Mouse (Mus musculus): ENCODE results near the gene Capn2. TPM values are rescaled to one million over a fixed set of nuclear protein-coding genes. Genes with fewer than 3 reads are reported as not detected.

Gene Capn2
- polyA plus RNA-seq, 1 experiment from 2014 or later, result 50.6 TPM

DNA sequence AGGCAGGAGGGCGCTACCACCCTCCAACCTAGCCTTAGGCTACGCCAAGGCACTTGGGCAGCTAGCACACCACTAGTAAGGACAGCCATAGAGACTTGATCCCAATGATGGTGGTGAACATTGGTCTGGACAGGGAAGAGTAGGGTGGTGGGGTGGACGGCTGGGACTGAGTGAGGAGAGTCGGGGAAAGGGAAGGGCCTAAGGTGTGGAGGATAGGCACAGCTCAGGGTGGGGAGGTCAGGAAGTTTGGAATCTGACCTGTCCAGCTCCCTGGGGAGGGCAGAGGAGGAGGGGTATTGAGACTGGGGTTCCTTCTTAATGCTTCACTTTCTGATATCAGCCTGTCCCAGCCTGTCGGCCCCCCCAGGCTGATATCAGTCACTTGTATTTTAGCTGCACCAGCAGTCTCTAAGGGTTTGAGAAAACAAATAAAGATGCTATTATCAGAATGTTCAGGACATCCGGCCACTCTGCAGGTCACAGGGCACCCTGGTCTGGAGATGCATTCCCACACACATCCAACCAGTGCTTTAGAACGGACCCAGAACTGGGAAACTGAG is 14.8 kb downstream of the Capn2 start:
- no peak for DNase-seq (ENCODE audit: low spot score)

DNA sequence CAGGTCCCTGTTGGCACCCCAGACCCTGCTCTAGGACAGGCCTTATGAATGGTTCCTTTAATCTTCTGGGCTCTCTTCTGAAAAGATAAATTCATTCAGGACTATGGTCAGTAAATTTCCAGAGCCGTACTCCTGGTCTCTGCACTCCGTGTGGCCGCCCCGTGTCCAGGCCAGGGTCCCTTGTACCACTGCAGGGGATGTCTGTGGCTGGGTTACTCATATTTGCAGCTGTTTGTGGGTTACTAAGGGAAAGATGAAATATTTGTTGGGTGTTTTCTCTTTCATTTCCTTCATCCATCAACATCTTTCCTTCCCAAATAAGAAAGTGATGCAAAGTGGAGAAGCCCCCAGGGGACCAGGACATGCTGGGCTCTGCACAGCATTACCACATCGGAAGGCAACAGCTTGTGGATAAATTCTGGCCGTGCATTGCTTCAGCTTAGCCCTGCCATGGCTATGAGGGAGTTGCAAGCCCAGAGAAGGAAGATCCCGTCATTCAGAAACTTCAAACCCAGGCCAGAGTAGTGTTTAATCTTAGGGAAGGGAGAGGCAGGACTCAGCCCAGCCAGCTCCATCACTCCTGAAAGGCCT is 15.5 kb downstream of the Capn2 start:
- no peak for DNase-seq (ENCODE audit: low spot score)

DNA sequence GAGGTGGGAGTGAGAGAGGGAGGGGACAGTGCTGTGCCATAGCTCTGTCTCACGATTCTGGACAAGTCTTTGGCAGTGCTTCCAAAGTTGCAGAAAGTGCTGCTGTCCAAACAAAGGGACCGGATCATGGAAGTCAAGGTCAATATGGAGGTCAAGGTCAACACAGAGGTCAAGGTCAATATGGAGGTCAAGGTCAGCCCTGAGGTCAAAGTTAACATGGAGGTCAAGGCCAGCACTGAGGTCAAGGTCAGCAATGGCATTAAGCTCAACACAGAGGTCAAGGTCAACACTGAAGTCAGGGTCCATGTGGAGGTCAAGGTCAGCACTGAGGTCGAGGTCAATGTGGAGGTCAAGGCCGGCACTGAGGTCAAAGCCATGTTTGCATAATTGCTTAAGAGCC is 16.6 kb downstream of the Capn2 start:
- no peak for DNase-seq (ENCODE audit: low spot score)

DNA sequence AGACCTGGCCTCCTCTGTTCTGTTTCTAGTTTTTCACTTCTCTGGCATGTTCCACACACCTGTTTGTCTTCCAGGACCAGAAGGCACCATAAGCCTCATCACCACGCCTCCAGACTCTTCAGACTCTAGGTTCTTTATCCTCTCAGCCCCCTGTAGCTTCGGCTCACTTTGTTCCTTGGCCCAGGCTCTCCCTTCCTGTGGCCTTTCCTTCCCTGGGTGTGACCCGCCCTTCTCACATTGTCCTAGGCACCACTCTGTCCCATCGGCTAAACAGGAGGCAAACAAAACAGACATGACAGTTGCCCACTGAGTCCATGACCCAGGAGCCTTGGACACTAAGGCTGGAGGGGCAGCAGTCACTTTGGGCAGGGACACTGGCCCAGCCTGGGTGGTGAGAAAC is 17.2 kb downstream of the Capn2 start:
- no peak for DNase-seq (ENCODE audit: low spot score)

DNA sequence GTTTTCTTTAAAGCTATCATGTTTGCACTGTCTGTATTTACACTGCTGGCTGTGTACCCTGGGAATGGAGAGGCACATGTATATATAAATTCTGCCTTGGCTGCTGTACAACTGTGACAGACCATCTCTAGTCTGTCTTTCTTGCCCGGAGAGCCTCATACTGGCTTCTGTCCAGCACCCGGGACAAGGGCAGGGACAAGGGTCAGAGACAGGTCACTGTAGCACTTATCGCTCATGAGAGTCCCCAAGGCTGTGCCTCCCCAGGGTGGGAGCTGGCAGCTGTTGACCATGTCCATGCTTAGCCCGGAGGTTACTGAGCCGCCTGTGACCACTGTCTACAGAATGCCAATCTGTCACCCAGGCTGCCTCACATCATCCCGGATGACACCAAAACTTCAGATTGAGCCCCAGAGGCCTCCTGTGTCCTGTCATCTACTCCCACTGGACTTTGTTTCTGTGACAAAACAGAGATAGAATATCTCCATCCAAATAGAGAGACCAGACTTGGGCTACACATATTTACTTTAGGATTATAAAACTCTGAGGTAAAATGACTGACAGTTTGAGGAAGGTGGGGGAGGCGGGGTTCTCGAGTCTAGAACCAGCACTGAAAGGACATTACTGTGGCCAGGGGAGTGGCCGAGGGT is 17.8 kb downstream of the Capn2 start:
- DNase-seq (ENCODE audit: low spot score), result no peak

DNA sequence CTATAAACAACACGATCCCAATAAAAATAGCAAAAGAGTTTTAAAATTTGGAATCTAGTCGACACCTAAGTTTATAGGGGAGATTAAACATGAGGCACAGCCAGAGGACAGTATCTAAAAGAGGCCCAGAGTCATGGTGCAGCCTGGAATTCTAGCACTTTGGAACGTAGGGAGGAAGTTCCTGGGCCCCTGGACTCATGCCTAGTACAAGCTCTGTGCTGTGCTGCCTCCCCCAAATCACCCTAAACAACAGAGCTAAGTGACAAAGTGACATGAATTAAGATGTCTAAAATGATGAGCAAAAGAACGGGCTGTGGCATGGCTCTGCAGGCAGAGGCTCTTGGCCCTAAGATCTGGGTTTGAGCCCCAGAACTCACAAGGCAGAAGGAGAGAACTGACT is 19.7 kb downstream of the Capn2 start:
- DNase-seq (ENCODE audit: low spot score), result no peak

DNA sequence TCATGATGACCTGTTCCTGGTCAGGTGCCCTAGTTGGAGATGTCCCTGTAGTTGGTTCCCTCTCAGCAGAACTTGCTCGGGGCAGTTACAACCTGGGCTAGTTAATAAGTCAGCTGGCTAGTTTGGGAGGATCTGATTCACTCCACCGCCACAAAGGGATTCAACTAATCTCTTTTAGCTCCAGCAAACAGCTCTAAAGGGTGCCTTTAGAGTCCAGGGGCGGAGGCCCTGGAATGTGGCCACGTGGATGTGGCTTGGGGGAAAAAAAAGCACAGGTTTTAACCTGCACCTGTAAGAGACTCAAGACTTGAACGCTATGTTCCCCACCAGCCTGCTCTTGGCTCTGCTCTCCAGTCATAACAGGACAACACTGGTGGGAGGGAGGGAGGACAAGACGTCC is 20.7 kb downstream of the Capn2 start:
- no peak for DNase-seq (ENCODE audit: low spot score)

DNA sequence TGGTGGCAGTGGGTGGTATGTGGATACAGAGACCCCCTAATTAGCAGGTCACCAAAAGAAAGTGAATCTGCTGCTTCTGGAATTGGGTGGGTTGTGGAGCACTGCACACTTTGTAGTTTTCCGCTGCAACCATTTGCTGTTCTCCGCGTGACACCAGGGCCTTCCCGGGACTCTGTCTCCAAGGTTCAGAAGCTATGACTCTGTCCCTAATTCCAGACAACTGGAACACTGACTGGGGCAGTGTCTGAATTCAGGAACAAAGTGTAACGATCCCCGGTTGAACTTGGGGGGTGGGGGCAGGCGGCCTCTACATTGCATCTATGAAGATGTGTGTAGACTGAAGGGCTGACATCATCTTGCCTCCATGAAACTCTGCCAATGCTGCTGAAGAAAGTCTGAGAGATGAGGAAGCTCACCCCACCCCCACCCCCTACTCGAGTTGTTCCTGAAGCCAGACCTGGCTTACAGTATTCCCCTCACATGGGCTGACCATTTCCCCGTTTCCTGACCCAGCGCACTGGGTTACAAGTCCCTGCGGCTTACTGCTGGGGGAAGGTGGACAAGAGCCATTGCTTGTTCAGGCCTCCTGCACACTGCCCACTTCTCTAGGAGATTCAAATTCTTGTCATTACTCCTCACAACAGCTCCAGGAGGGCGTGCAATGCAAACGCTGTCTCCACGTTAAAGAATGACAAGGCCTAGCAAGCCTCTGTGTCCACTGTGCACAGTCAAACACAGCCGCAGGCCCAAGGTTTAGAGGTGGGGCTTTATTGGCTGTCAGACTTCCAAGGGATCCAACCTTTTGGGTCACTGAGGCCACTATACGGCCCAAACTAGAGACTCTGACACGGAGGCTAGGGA is 22.9 kb downstream of the Capn2 start:
- no peak for DNase-seq (ENCODE audit: low spot score)

DNA sequence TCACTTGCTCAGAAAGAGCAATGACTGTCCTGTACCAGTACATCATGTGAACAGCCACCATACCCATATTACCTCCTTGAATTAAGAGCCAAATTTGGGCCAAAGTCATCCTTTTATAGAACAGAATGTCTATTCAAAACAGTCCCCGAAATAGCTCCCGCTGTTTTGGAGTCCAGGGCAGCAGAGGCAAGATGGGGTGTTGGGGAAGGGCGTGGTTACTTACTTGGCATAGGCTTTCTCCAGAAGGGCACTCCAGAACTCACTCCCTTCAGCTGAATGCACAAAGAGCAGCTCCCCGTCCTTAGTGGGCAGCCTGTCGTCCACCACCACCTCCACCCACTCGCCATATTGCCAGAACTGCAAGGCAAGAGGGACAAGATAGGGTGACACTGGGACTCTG is 25.6 kb downstream of the Capn2 start:
- no peak for DNase-seq (ENCODE audit: low spot score)

DNA sequence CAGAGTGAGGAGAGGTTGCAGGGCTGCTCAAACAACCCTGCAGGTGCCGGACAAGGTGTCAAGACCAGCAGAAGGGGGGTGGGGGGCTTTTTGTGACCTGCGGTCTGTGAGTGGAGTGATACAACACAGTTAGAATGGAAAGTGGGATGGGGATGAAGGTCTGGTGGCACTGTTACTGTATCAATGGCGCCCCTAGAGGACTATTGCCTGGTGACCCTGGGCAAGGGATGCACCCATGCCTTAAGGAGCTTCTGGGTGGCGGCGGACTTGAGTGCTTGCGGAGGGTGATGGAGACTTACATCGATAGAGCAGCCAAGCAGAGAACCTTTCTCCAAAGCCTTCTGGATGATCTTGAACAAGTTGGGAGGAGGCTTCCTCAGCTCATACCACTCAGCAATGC is 26.8 kb downstream of the Capn2 start:
- DNase-seq (ENCODE audit: low spot score), result peak; percentile 12

DNA sequence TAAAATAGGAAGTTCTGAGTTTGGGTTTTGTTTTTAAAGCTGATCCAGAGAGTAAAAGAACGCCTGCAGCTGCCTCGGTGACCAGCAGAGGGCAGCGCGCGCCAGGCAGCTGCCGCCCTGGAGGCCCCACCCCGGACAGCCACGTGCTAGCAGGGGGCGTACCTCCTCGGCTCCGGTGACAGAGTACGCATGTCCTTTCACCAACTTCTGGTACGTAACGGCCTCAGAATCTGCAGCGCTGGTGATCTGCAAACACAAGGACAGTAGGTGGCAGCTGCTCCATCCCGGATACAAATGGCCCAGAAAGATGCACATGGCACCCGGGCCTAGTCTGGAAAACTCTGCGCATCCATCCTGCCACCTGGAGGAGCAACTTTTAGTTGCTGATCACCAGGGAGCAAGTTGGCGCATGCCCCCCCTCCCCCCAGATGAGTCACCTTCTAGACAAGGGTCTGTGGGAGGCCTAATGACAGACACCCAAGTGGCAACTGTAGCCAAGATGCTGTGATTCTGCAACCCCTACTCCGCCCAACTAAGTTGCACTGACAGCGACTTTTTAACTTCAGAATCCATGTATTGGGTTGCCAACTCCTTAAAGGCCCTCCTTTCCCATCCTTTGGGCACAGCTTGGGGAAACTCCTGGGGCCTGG is 27.5 kb downstream of the Capn2 start:
- peak; percentile 93 for DNase-seq (ENCODE audit: low spot score)

DNA sequence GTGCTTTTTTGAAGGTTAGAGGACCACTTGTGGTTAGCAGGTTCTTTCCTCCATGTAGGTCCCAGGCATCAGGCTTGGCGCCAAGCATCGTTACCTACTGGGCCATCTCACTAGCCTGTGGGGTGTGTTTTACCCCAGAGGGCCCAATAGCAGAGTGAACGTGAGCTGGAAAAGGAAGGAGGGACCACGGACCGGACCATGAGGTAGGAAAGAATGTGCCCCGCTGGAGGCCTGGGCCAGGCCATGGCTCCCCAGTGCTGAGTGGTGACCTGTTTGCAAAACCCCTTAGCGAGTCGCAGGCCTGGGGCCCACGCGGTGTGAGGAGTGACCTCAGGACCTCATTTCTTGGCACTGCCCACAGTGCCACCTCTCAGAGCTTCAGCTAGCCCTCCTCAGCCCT is 28.9 kb downstream of the Capn2 start:
- DNase-seq (ENCODE audit: low spot score), result no peak

DNA sequence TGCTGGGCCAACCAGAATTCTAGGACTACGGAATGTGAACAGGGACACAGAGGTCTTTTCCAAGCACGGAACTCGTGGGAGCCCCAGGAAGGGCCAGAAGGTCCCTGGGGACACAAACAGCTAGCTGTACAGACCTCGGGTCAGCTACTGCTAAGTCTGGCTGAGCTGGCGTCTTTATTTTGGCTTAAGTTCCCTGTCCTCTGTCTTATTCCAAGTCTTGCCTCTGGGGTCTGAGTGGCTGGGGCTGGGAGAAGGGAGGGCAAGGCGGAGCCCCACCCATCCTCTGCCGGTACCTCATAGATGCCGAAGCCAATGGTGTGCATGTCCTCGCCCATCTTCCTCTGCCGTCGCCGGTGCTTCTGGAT is 33.5 kb downstream of the Capn2 start:
- no peak for DNase-seq (ENCODE audit: low spot score)

DNA sequence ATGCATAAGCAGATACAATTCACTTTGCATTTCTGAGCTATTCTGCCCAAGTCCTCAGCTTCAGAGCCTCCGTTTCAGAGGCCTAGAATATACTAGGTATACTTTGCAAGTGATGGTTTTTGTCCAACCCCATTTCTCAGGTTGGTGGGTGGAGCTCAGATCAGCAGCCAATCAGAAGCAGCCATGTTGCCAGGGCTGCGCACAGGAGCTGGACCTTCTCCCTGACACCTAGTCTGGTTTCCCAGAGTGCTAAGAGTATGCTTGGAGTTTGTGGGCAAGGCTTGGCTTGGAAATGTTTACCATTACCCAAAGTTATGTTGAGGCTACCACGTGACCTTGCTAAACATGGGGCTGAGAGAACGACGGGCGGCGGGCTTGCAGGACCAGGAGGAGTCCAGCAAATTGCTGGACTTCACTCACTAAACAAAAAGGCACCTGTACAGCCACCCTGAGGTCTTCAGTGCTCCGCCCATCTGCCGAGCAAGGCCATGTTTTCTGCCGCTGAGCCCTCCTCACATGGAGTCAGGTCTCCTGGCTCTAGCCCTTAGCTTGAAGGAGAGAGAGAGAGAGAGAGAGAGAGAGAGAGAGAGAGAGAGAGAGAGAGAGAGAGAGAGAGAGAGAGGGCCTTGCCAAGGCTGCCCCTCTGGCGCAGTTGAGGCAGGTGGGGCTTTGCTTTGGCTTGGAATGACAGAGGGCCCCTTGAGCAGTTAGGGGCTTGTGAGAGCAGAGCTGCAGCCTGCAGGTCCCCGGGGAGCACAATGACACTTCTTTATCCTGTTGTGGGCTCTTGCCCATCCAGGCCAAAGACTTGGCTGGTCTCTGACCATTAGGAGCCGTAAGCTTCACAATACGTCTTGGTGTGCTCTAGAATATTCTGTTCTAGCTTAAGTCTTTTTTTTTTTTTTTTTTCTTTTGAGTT is 34.2 kb downstream of the Capn2 start:
- no peak for DNase-seq (ENCODE audit: low spot score)

DNA sequence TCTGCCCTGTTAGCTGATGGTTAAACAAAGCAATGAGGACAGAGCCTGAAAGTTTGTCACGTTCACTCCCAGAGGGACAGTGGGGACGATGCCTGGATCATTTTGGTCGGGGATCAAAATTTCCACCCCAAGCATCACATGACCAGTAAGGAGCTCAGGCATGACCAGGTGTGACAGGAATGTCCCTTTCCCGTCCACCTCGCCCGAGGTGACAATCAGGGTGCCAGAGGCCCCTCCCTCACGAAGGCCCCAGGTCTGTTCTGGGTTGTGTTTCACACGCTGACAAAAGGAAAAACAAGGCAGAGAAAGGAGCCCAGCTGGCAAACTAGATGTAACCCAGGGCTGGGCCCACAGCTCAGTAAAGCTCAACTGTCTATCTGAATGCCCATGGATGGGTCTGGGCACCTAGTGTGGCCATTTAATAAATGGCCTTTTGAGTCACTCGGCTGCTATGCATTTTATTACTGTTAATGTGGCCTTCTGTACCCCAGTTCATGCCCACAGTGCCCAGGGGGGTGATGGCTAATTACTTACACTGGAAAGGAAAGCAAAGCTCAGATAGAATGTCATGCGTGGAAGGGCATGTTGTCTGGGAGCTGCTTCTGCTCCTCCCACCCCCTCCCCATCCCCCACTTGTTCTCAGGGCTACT is 35.6 kb downstream of the Capn2 start:
- DNase-seq (ENCODE audit: low spot score), result no peak

DNA sequence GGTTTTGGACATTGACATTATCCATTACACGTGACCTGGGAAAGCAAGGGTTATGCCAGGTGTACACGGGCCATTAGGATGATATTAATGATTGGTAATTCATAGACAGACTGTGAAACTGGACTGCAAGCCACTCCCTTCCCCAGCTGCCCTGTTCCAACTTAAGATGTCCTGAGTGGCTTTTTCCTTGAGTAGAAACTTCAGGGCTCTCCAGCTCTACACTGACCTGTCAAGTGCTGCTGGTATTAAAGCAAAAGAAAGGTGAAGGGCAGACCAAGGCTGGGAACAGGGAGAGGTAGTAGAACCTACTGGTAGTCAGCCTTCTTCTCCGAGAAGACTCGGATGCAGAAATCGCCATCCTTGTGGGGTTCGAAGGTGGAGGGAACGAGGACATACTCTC is 36.3 kb downstream of the Capn2 start:
- DNase-seq (ENCODE audit: low spot score), result no peak

DNA sequence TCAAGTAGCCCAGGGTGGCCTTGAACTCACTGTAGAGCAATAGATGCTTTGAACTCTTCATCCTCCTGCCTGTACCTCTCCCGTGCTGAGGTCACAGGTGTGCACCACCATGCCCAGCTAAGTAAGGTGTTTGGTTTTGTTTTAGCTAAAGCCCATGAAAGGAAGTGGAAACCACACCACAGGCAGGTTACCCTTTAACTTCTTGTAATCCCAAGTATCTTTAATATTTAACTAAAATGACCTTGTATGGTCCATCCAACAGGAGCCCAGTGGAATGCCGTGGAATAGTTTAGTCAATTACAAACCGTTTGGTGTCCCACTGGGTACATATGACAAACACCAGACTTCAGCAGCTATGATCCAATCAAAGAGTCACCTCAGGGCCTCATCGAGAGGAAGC is 38.5 kb downstream of the Capn2 start:
- DNase-seq (ENCODE audit: low spot score), result no peak

DNA sequence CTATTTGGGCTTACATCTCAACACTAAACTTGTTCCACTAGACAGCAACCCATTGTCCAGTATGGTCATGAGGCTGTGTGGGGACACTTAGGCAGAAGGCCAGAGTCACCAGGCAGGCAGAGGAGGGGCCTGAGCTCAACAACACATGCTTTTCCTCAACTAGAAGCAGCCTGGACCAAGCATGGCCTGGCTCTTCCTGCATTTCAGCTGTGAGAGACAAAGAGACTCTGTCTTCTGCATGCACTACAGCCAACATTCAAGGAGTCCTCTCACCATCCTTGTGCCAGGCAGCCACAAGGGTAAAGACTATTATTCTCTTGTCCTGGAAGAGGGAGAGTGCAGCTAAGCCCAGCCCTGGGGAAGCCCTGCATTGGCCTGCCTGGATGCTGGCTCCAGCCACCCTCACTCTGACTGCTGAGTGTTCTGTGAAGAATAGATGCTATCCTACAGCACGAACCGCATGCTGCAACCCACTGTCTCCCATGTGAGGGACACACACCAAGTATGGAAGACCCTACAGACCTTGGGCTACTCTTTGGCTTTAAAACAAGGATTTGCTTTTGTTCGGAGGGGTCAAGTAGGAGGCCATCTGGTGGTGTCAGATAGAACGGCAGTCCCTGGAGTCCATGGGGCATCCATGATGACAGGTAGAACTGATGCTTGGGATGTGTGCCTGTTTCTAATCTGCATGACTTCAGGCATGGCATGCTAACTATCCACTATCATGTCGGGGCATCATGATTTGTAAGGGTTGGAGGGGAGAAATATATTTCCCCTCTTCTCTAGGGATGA is 42.2 kb downstream of the Capn2 start:
- no peak for DNase-seq (ENCODE audit: low spot score)

DNA sequence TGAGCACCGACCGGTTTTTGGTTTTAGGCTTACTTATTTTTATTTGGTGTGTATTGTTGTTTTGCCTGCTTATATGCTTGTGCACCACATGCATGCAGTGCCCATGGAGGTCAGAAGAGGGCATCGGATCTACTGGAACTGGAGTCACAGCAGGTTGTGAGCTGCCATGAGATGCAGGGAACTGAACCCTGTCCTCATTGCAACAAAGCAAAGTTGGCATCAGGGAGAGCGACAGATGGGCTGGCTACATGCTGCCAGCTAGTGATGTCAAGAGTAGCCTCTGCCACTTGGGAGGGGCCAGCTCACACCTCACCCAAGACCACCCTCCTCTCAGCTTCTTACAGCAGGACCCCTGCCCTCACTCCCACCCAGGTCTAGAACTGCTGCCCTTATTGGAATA is 51.4 kb downstream of the Capn2 start:
- DNase-seq (ENCODE audit: low spot score), result no peak
